Mouse (Mus musculus): Measurements from ENCODE around the gene Thoc2. TPM values are rescaled to one million over a fixed set of nuclear protein-coding genes. Genes with fewer than 3 reads are reported as not detected.

Thoc2 gene
- polyA plus RNA-seq, 1 experiment from 2014 or later: 58.0 TPM

DNA sequence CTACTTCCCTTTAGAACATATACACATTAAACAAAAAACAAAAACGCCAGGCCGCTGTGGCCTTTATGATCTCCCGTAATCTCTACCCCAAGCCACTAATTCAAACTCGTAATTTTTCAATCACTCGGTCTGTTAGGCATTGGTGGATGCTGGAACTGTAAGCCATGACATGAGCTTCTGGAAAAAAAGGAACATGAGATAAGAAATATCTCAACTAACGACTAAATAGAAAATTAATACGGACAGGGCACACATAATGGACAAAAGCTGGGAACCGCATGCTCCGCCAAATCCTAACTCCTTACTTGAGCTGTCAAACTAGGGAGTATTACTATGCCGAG lies 8.4 kb downstream of the Thoc2 start:
- ATAC-seq (no peak), DNase-seq (ENCODE audit: low spot score) (no peak)
- Histone ChIP-seq H3K9ac (replicated peaks; ENCODE audit: low read depth) (no peak overlapping the region), H3K27ac (ENCODE audit: low read length) (peak overlapping the region; percentile 43), H3K4me1 (ENCODE audit: insufficient read depth, low read depth, low read length) (no peaks in the 10 kb centered on the region), H3K4me3 (ENCODE audit: low read depth, low read length) (peak overlapping the region; percentile 61), H3K27me3 (replicated peaks; ENCODE audit: insufficient read depth, low read length) (no peaks in the 10 kb centered on the region), H3K36me3 (ENCODE audit: insufficient read depth, low read length) (no peaks in the 10 kb centered on the region), H3K4me2 (replicated peaks; ENCODE audit: low read depth, low read length) (peak overlapping the region; percentile 59; the same call in 1 of the 2 replicates), H3K9me3 (ENCODE audit: low read length) (no peaks in the 10 kb centered on the region)
- WGBS: 37% methylated on average over 10 of the region's 10 CpGs
- TF ChIP-seq CTCF (IDR thresholded peaks at IDR 0.05) (no peak), EP300 (IDR thresholded peaks at IDR 0.05) (no peak; the same call in 1 of the 2 replicates)

DNA sequence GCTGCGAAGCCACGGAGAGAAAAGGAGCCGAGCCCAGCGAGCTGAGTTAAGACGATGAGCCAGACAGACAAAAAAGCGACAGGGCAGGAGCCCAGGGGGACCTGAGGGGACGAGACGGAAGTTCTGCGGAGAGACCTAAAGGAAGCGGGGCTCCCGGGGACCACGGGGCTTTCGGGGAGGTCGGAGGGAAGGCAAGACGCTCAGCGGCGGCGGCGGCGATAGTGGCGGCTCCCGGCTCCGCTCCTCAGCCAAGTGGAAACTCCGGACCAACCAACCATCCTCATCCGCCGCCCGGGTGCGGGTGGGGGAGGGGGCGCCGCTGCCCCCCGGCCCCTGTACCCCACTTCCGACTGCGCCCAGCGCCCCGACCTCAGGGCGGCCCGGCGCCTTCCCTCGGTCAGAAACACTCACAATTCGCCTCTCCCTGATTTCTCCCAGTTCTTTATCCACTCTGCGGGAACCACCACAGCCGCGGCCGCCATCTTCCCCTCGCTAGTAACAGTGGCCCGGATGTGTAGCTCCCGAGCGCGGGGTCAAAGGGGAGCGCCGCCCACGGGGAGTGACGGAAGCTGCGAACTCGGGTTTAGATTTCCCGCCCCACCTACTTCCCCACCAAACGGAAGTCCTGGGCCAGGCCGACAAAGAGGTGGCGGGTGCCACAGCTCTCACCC lies 8.9 kb downstream of the Thoc2 start:
- peak overlapping the region; percentile 88 for H3K27ac ChIP-seq (ENCODE audit: low read length)
- DNase-seq (ENCODE audit: low spot score) (peak; percentile 93), ATAC-seq (peak; percentile 98)
- 11% methylated on average over 39 of the region's 59 CpGs for WGBS
- no peaks in the 10 kb centered on the region for H3K4me1 ChIP-seq (ENCODE audit: insufficient read depth, low read depth, low read length)
- peak overlapping the region; percentile 59 for H3K4me2 ChIP-seq (replicated peaks; ENCODE audit: low read depth, low read length)
- TF ChIP-seq EP300 (IDR thresholded peaks at IDR 0.05): no peak
- no peaks in the 10 kb centered on the region for H3K9me3 ChIP-seq (ENCODE audit: low read length)
- H3K36me3 ChIP-seq (ENCODE audit: insufficient read depth, low read length): no peaks in the 10 kb centered on the region
- H3K27me3 ChIP-seq (replicated peaks; ENCODE audit: insufficient read depth, low read length): no peaks in the 10 kb centered on the region
- peak overlapping the region; percentile 66 for H3K9ac ChIP-seq (replicated peaks; ENCODE audit: low read depth)
- H3K4me3 ChIP-seq (ENCODE audit: low read depth, low read length): peak overlapping the region; percentile 61

GRCm38 (mm10) chrX:41910981-41911380 lies 9.5 kb downstream of the Thoc2 start:
- Histone ChIP-seq H3K36me3 (ENCODE audit: insufficient read depth, low read length) (no peaks in the 10 kb centered on the region), H3K27me3 (replicated peaks; ENCODE audit: insufficient read depth, low read length) (no peaks in the 10 kb centered on the region), H3K4me3 (ENCODE audit: low read depth, low read length) (peak overlapping the region; percentile 61), H3K27ac (ENCODE audit: low read length) (peak overlapping the region; percentile 88), H3K9ac (replicated peaks; ENCODE audit: low read depth) (peak overlapping the region; percentile 66), H3K4me2 (replicated peaks; ENCODE audit: low read depth, low read length) (peak overlapping the region; percentile 59), H3K4me1 (ENCODE audit: insufficient read depth, low read depth, low read length) (no peaks in the 10 kb centered on the region), H3K9me3 (ENCODE audit: low read length) (no peaks in the 10 kb centered on the region)
- DNase-seq (ENCODE audit: low spot score): no peak
- WGBS: 18% methylated on average over 23 of the region's 24 CpGs
- ATAC-seq: peak; percentile 56
- no peak for TF ChIP-seq CTCF (IDR thresholded peaks at IDR 0.05)
- no peak for TF ChIP-seq EP300 (IDR thresholded peaks at IDR 0.05)

- Histone ChIP-seq H3K9me3 (ENCODE audit: low read length) (no peaks in the 10 kb centered on the region), H3K4me2 (replicated peaks; ENCODE audit: low read depth, low read length) (peak overlapping the region; percentile 59), H3K4me1 (ENCODE audit: insufficient read depth, low read depth, low read length) (no peaks in the 10 kb centered on the region), H3K27ac (ENCODE audit: low read length) (no peak overlapping the region), H3K36me3 (ENCODE audit: insufficient read depth, low read length) (no peaks in the 10 kb centered on the region), H3K4me3 (ENCODE audit: low read depth, low read length) (peak overlapping the region; percentile 61), H3K27me3 (replicated peaks; ENCODE audit: insufficient read depth, low read length) (no peaks in the 10 kb centered on the region), H3K9ac (replicated peaks; ENCODE audit: low read depth) (no peak overlapping the region)
- TF ChIP-seq CTCF (IDR thresholded peaks at IDR 0.05): no peak
- TF ChIP-seq EP300 (IDR thresholded peaks at IDR 0.05): no peak
- DNase-seq (ENCODE audit: low spot score) (no peak), ATAC-seq (no peak)
- WGBS: 6% methylated on average over 9 of the region's 9 CpGs
These were observed 10.0 kb downstream of the Thoc2 start for GRCm38 (mm10) chrX:41910471-41910870.

- H3K9me3 ChIP-seq (ENCODE audit: low read length): no peaks in the 10 kb centered on the region
- H3K4me3 ChIP-seq (ENCODE audit: low read depth, low read length): no peak overlapping the region
- H3K4me1 ChIP-seq (ENCODE audit: insufficient read depth, low read depth, low read length): no peaks in the 10 kb centered on the region
- peak; percentile 46 for DNase-seq (ENCODE audit: low spot score)
- H3K4me2 ChIP-seq (replicated peaks; ENCODE audit: low read depth, low read length): no peak overlapping the region
- H3K9ac ChIP-seq (replicated peaks; ENCODE audit: low read depth): no peak overlapping the region
- no peak for ATAC-seq
- H3K27me3 ChIP-seq (replicated peaks; ENCODE audit: insufficient read depth, low read length): no peaks in the 10 kb centered on the region
- TF ChIP-seq EP300 (IDR thresholded peaks at IDR 0.05): no peak
- TF ChIP-seq CTCF (IDR thresholded peaks at IDR 0.05): no peak
- WGBS: 37% methylated on average over 4 of the region's 4 CpGs
- H3K27ac ChIP-seq (ENCODE audit: low read length): no peak overlapping the region
- H3K36me3 ChIP-seq (ENCODE audit: insufficient read depth, low read length): no peaks in the 10 kb centered on the region
These were observed 35.5 kb downstream of the Thoc2 start for GRCm38 (mm10) chrX:41884759-41885505.

GRCm38 (mm10) chrX:41876581-41876980 lies 43.9 kb downstream of the Thoc2 start:
- no peak overlapping the region for H3K27ac ChIP-seq (ENCODE audit: low read length)
- H3K4me1 ChIP-seq (ENCODE audit: insufficient read depth, low read depth, low read length): no peaks in the 10 kb centered on the region
- TF ChIP-seq EP300 (IDR thresholded peaks at IDR 0.05) (no peak), CTCF (IDR thresholded peaks at IDR 0.05) (no peak)
- H3K9ac ChIP-seq (replicated peaks; ENCODE audit: low read depth): no peak overlapping the region
- H3K4me3 ChIP-seq (ENCODE audit: low read depth, low read length): no peak overlapping the region
- no peak overlapping the region for H3K4me2 ChIP-seq (replicated peaks; ENCODE audit: low read depth, low read length)
- no peak for ATAC-seq
- no peaks in the 10 kb centered on the region for H3K27me3 ChIP-seq (replicated peaks; ENCODE audit: insufficient read depth, low read length)
- DNase-seq (ENCODE audit: low spot score): no peak
- H3K36me3 ChIP-seq (ENCODE audit: insufficient read depth, low read length): no peaks in the 10 kb centered on the region
- 73% methylated on average over 2 of the region's 2 CpGs for whole genome bisulfite sequencing
- H3K9me3 ChIP-seq (ENCODE audit: low read length): no peaks in the 10 kb centered on the region
